Mouse (Mus musculus) lung, embryonic 14.5 days (tissue): ENCODE data around the gene Mitf. TPM values are rescaled to one million over a fixed set of nuclear protein-coding genes. Genes with fewer than 3 reads are reported as not detected.

Experiments used
- ATAC-seq: fragments of 200-750 bp; cut with Nextera tagmentation; 2 replicates; pipeline ENCODE4 v1.8.0; 2017; ENCODE audit warnings: mild to moderate bottlenecking, moderate TSS enrichment, moderate library complexity; ENCODE audit not compliant: insufficient read depth
- DNase-seq: peaks from one replicate; pipeline ENCODE4 v3.0.0-alpha.2; 2015
- H3K27ac ChIP-seq: fragments of 300-500 bp; sonication (generic); 2 replicates; pipeline ENCODE4 v1.5.1; 2014; ENCODE audit warnings: low read depth, mild to moderate bottlenecking, moderate library complexity
- H3K27me3 ChIP-seq: fragments of 300-500 bp; sonication (generic); 2 replicates; pipeline ENCODE4 v1.6.1; 2014; ENCODE audit warnings: low read length, control low read depth; ENCODE audit not compliant: insufficient read depth
- H3K36me3 ChIP-seq: fragments of 300-500 bp; sonication (generic); 2 replicates; pipeline ENCODE4 v1.6.1; 2014; ENCODE audit warnings: control low read depth; ENCODE audit not compliant: insufficient read depth
- H3K4me1 ChIP-seq: fragments of 300-500 bp; sonication (generic); 2 replicates; pipeline ENCODE4 v1.6.1; 2014; ENCODE audit warnings: antibody characterized with exemption, control low read depth; ENCODE audit not compliant: insufficient read depth
- H3K4me2 ChIP-seq: fragments of 300-500 bp; sonication (generic); 2 replicates; pipeline ENCODE4 v1.6.1; 2014; ENCODE audit warnings: mild to moderate bottlenecking
- H3K4me3 ChIP-seq: fragments of 300-500 bp; sonication (generic); 2 replicates; pipeline ENCODE4 v1.5.1; 2014; ENCODE audit warnings: low read depth, low read length
- H3K9ac ChIP-seq: fragments of 300-500 bp; sonication (generic); 2 replicates; pipeline ENCODE4 v1.6.1; 2014
- H3K9me3 ChIP-seq: fragments of 300-500 bp; sonication (generic); 2 replicates; pipeline ENCODE4 v1.6.1; 2016; ENCODE audit warnings: low read depth, low read length, control low read depth
- CTCF ChIP-seq: IDR thresholded peaks from 2 replicates; pipeline ENCODE4 v1.5.1; 2016; ENCODE audit warnings: antibody characterized with exemption, low read depth
- WGBS: fragments of 180-500 bp; shearing (Covaris S2); extraction: QIAGEN DNeasy Blood & Tissue Kit; methylation state at CpG from one replicate; pipeline ENCODE4 v1.1.7; 2014; 5-methylcytosine and 5-hydroxymethylcytosine counted together
- polyA plus RNA-seq: library from polyadenylated mRNA; unstranded; fragments of >200 nt; fragmentation: Nextera tagmentation; extraction: Ambion mirVana; gene quantifications from 2 replicates; pipeline ENCODE4 v1.2.1, GENCODE M21; 2014

The Mitf gene
- polyA plus RNA-seq, 1 experiment from 2014 or later, result 1.4 TPM

DNA sequence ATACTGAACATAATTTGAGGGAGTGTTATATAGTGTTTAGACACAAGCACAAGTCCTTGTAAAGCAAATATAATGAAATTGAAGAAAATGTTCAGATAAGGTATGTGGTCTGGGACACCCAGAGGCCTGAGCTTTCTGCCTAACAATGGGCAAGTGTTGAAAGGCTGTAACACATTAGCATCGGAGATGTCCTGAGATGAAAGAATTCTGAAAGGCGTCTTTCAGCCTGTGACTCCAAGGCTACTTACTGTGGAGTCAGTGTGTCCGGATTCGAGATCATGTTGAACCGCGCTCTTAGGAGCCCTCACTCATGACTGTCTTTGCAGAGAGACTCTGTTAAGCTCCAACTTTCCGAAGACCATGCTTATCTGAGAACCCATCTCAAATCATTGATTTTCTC, 111.6 kb downstream of the Mitf start:
- Histone ChIP-seq H3K4me2 (no peak overlapping the region), H3K36me3 (no peaks in the 10 kb centered on the region), H3K27me3 (no peaks in the 10 kb centered on the region), H3K4me1 (no peaks in the 10 kb centered on the region), H3K4me3 (no peak overlapping the region), H3K9me3 (no peaks in the 10 kb centered on the region), H3K9ac (no peak overlapping the region), H3K27ac (peak overlapping the region; percentile 31; the same call in 1 of the 2 replicates)
- no peak for TF ChIP-seq CTCF
- WGBS, result 55% methylated on average over 7 of the region's 7 CpGs
- DNase-seq (peak; percentile 5), ATAC-seq (no peak)

DNA sequence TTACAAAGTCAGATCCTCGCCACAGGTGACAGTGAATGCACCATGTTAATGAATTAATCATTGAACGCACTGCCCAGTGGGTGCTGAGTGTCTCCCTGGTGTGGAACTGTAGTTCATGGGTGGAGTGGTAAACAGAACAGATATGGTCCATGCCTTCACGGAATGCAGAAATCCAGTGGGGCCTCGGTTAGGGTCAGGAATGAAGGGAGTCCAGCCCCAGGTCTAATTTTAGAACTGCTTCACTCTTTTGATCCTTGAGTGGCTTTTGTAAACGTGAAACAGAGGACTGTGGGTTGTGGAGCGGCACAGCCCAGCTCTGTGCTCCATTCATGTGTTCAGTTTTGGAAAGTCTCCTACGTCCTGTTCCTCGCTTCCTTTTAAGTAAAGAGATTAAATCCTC, 112.4 kb downstream of the Mitf start:
- no peaks in the 10 kb centered on the region for H3K9me3 ChIP-seq
- H3K4me1 ChIP-seq, result no peaks in the 10 kb centered on the region
- H3K4me2 ChIP-seq, result peak overlapping the region; percentile 18; the same call in 1 of the 2 replicates
- no peak for ATAC-seq
- TF ChIP-seq CTCF, result no peak
- peak; percentile 18 for DNase-seq
- 31% methylated on average over 8 of the region's 8 CpGs for WGBS
- no peak overlapping the region for H3K4me3 ChIP-seq
- H3K27ac ChIP-seq, result peak overlapping the region; percentile 31; the same call in 1 of the 2 replicates
- no peak overlapping the region for H3K9ac ChIP-seq
- no peaks in the 10 kb centered on the region for H3K27me3 ChIP-seq
- no peaks in the 10 kb centered on the region for H3K36me3 ChIP-seq

DNA sequence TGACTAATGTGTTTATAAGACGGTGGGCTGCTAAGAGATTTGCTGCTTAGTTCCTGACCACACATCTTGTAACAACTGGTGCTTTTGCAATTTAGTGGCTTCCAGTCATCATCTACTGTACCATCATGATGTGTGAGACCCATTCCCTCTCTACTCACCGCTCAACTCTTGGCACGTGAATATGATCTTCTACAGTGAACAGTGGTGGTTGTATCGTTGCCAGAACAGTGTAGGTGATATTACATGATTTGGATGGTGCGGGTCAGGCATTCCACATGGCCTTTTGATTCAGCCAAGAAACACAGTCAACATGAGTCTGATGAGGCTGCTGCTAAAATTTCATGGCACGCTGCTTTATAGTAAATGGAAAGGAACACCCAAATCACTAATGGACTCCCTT, 114.7 kb downstream of the Mitf start:
- Histone ChIP-seq H3K36me3 (no peaks in the 10 kb centered on the region), H3K9ac (no peak overlapping the region), H3K4me1 (no peaks in the 10 kb centered on the region), H3K4me2 (no peak overlapping the region), H3K9me3 (no peaks in the 10 kb centered on the region), H3K27me3 (no peaks in the 10 kb centered on the region), H3K27ac (no peak overlapping the region), H3K4me3 (no peak overlapping the region)
- 72% methylated on average over 6 of the region's 6 CpGs for WGBS
- TF ChIP-seq CTCF, result no peak
- ATAC-seq (no peak), DNase-seq (no peak)

DNA sequence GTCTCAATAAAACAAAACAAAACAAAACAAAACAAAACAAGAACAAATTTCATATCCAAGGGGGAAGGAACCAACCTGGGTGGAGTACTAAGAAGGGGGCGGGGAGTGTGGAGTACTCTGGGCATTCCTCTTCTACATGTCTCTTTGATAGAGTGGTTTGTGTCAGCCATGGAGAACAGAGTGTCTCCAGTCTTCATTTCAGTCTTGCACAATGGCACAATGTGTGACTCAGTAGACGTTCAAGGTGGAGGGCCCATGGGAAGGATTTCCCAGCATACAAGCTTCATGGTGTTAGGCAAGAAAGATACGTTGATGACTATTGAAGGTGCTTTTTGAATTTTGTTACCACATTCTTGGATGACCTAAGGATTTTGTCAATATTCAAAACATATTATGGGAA, 117.4 kb downstream of the Mitf start:
- H3K36me3 ChIP-seq, result no peaks in the 10 kb centered on the region
- no peak for TF ChIP-seq CTCF
- no peak overlapping the region for H3K4me3 ChIP-seq
- DNase-seq (no peak), ATAC-seq (no peak)
- no peak overlapping the region for H3K4me2 ChIP-seq
- no peaks in the 10 kb centered on the region for H3K27me3 ChIP-seq
- H3K4me1 ChIP-seq, result no peaks in the 10 kb centered on the region
- H3K9me3 ChIP-seq, result no peaks in the 10 kb centered on the region
- no peak overlapping the region for H3K27ac ChIP-seq
- WGBS, result 87% methylated on average over 3 of the region's 3 CpGs
- no peak overlapping the region for H3K9ac ChIP-seq

DNA sequence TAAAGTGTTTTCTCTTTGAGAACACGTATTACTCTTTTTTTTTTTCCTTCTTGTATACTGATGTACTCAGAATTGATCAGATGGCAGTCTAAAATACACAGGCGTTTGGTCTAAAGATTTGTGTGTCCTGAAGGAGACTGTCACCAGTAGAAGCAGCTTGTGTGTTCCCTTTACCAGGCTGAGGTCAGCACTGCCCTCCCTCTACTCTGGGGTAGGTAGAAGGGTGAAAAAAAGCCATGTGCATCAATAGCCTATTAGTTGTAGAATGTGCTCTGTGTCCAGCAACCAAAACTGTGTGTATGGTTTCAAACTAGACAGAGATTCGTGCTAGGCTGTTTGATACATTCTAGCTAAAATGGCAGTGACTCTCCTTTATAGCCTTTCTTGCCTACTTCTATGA, 122.2 kb downstream of the Mitf start:
- no peak overlapping the region for H3K9ac ChIP-seq
- H3K4me3 ChIP-seq, result no peak overlapping the region
- TF ChIP-seq CTCF, result no peak
- H3K9me3 ChIP-seq, result no peaks in the 10 kb centered on the region
- no peak for ATAC-seq
- no peaks in the 10 kb centered on the region for H3K27me3 ChIP-seq
- 66% methylated on average over 3 of the region's 3 CpGs for WGBS
- H3K4me2 ChIP-seq, result no peak overlapping the region
- no peaks in the 10 kb centered on the region for H3K36me3 ChIP-seq
- H3K4me1 ChIP-seq, result no peaks in the 10 kb centered on the region
- no peak for DNase-seq
- no peak overlapping the region for H3K27ac ChIP-seq

DNA sequence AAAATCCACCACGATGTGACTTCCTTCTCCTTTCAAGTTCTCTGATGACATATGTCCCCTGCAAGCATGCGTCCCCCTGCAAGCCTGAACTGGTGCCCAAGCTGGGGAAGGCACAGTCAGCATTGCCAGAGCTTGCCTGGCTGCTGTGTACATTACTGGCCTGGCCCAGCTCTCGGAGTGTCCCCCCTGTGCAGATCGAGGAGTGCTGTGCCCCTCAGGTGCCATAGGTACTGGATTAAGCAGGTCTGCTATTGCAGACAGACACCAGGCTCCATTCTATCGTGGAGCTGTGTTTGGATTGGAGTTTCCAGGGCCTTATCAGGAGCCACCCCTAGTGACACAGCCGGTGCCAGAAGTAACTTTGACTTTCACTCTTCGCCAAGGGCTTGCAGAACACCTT, 122.6 kb downstream of the Mitf start:
- Histone ChIP-seq H3K4me2 (no peak overlapping the region), H3K27ac (peak overlapping the region; percentile 14; the same call in 1 of the 2 replicates), H3K9me3 (no peaks in the 10 kb centered on the region), H3K27me3 (no peaks in the 10 kb centered on the region), H3K4me3 (no peak overlapping the region), H3K9ac (no peak overlapping the region), H3K36me3 (no peaks in the 10 kb centered on the region), H3K4me1 (no peaks in the 10 kb centered on the region)
- TF ChIP-seq CTCF, result no peak
- ATAC-seq, result peak; percentile 49; the same call in 1 of the 2 replicates
- peak; percentile 5 for DNase-seq
- 34% methylated on average over 7 of the region's 7 CpGs for WGBS

DNA sequence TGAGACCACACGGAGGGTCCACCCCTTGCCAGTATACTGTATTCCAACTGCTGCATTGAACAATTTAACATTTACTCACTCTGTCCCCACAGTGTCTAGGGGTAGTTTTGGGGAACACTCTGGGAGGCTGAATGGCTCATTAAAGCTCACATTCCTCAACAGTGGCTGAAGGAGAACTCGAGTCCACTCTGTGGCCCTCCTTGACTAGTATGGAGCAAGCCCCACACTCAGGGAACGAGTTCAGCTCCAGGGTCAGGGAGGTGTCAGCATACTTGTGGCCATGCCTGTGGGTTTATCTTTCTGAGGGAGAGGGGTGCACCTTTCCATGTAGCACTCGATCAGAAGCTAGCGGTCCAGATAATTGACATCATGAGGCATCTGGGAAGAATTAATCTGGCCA, 130.3 kb downstream of the Mitf start:
- DNase-seq (no peak), ATAC-seq (no peak)
- no peak overlapping the region for H3K9ac ChIP-seq
- no peak overlapping the region for H3K27ac ChIP-seq
- no peaks in the 10 kb centered on the region for H3K36me3 ChIP-seq
- no peak overlapping the region for H3K4me3 ChIP-seq
- no peak for TF ChIP-seq CTCF
- H3K4me2 ChIP-seq, result no peak overlapping the region
- no peaks in the 10 kb centered on the region for H3K9me3 ChIP-seq
- H3K27me3 ChIP-seq, result no peaks in the 10 kb centered on the region
- 64% methylated on average over 5 of the region's 5 CpGs for WGBS
- no peaks in the 10 kb centered on the region for H3K4me1 ChIP-seq

DNA sequence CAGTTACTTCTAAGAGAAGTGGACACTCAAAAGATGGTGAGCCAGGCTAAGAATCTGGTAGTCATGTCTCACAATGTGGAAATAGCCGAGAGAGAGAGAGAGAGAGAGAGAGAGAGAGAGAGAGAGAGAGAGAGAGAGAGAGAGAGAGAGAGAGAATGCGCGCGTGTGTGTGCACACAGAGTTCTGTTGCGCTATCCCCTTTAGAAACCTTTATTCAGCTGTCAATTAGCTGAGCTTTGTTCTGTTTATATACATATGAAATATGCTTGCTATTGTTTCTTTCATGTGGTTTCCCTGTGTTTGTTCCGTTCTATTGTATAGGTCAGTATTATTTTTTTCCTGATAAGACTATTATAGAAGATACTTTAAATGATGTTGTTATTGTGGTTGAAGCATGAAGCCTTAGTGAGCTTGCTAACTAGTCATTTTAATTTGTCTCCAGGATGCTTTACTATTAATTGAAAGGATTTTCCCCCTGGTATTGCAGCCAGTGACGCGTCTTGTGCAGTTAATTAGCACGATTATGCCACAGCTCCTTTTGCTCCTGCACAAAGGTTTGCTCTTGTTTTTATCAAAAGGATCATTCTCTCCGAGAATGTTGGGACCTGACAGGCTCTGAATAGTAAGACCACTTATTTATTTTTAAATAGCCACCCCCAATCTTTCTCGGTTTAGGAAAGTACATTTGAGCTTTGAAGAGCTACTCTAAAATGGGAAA, 131.2 kb downstream of the Mitf start:
- Histone ChIP-seq H3K9ac (no peak overlapping the region), H3K4me1 (no peaks in the 10 kb centered on the region), H3K36me3 (no peaks in the 10 kb centered on the region), H3K27me3 (no peaks in the 10 kb centered on the region), H3K4me2 (no peak overlapping the region), H3K4me3 (no peak overlapping the region), H3K27ac (no peak overlapping the region), H3K9me3 (no peaks in the 10 kb centered on the region)
- no peak for TF ChIP-seq CTCF
- DNase-seq (peak; percentile 8), ATAC-seq (no peak)
- 67% methylated on average over 11 of the region's 11 CpGs for WGBS
